13 mouse cellular contexts compared by ENCODE assay signal in genomic region chr10:23780539-23781275, GRCm38 (mm10). TPM values are rescaled to one million over a fixed set of nuclear protein-coding genes. Genes with fewer than 3 reads are reported as not detected.
A peak's percentile ranks its signal among the peaks of the same experiment; 100 is the strongest.
DNase-seq lines count a peak whose midpoint lies in the region; ATAC-seq and TF ChIP-seq lines count a peak whose summit lies in the region.
"Had no signal": no experiment of that assay in that cellular context is flagged by ENCODE, and none has a peak within 500 bp of the region (broad histone marks: within the 10 kb centered on the region; RNA-seq: fewer than 3 reads in every experiment).

No protein-coding gene starts in this region.

- no peak for TF ChIP-seq POLR2A in brain, embryonic 14.5 days (IDR thresholded peaks at IDR 0.05; ENCODE audit: borderline replicate concordance, extremely low read depth, insufficient read depth, insufficient read length, poor library complexity, severe bottlenecking)

- no peaks in the 10 kb centered on the region for H3K9me3 ChIP-seq in forebrain, embryonic 13.5 days (replicated peaks)
- no peaks in the 10 kb centered on the region for H3K9me3 ChIP-seq in forebrain, embryonic 16.5 days (ENCODE audit: control insufficient read depth, low read length)
- H3K9me3 ChIP-seq: hindbrain, embryonic 10.5 days; limb, embryonic 15.5 days had no signal

- DNase-seq in A20 (ENCODE audit: low read depth, low spot score) (peak; percentile 56), liver (peak; percentile 69)
- peak; percentile 23 for DNase-seq in brain, embryonic 14.5 days (ENCODE audit: low read depth)
- no peak for DNase-seq in gastrocnemius, postnatal 10 days
- no peak for DNase-seq in left cerebral cortex, postnatal 14 days (ENCODE audit: low spot score in 2 of 2)
- no peak for DNase-seq in adrenal gland, adult 18-20 months (ENCODE audit: low spot score in 2 of 2)
- DNase-seq: gastrocnemius, postnatal 14 days; kidney, postnatal 4 days; right cerebral cortex, adult 18-20 months had no signal

- H3K36me3 ChIP-seq in forebrain, embryonic 13.5 days (ENCODE audit: poor library complexity, severe bottlenecking), result peaks cover 42% of the 10 kb centered on the region
- H3K36me3 ChIP-seq in forebrain, embryonic 16.5 days (ENCODE audit: control insufficient read depth, insufficient read depth), result peaks cover 23% of the 10 kb centered on the region

- no peak overlapping the region for H3K4me3 ChIP-seq in forebrain, embryonic 13.5 days
- no peak overlapping the region for H3K4me3 ChIP-seq in forebrain, embryonic 16.5 days (replicated peaks; ENCODE audit: low read length)
- H3K4me3 ChIP-seq: hindbrain, embryonic 10.5 days; limb, embryonic 15.5 days had no signal

- intact Hi-C loops in left cerebral cortex, postnatal 14 days (cut with DNase I), result no loop called here

- no peak overlapping the region for H3K9ac ChIP-seq in forebrain, embryonic 13.5 days
- no peak overlapping the region for H3K9ac ChIP-seq in forebrain, embryonic 16.5 days (replicated peaks; ENCODE audit: low read depth, low read length)
- H3K9ac ChIP-seq: limb, embryonic 15.5 days had no signal

- H3K27me3 ChIP-seq in forebrain, embryonic 13.5 days, result no peaks in the 10 kb centered on the region
- no peaks in the 10 kb centered on the region for H3K27me3 ChIP-seq in forebrain, embryonic 16.5 days (replicated peaks; ENCODE audit: control insufficient read depth, insufficient read depth, low read length)
- H3K27me3 ChIP-seq: limb, embryonic 15.5 days had no signal

- 86% methylated on average over 6 of the region's 6 CpGs for WGBS in forebrain, embryonic 13.5 days
- 82% methylated on average over 6 of the region's 6 CpGs for WGBS in forebrain, embryonic 16.5 days

- TF ChIP-seq CTCF in brain, embryonic 14.5 days (IDR thresholded peaks at IDR 0.05; ENCODE audit: borderline replicate concordance, extremely low read depth, insufficient read depth, insufficient read length), result no peak

- no peak overlapping the region for H3K27ac ChIP-seq in forebrain, embryonic 13.5 days
- no peak overlapping the region for H3K27ac ChIP-seq in forebrain, embryonic 16.5 days (ENCODE audit: low read length)
- H3K27ac ChIP-seq: hindbrain, embryonic 10.5 days; limb, embryonic 15.5 days had no signal

- peaks cover 22% of the 10 kb centered on the region for H3K4me1 ChIP-seq in forebrain, embryonic 13.5 days
- peaks cover 15% of the 10 kb centered on the region for H3K4me1 ChIP-seq in forebrain, embryonic 16.5 days (replicated peaks; ENCODE audit: control insufficient read depth, insufficient read depth, low read length)

- peak; percentile 22; the same call in 1 of the 2 replicates for ATAC-seq in forebrain, embryonic 13.5 days
- ATAC-seq in forebrain, embryonic 16.5 days, result no peak

- no peak overlapping the region for H3K4me2 ChIP-seq in forebrain, embryonic 13.5 days
- no peak overlapping the region for H3K4me2 ChIP-seq in forebrain, embryonic 16.5 days (ENCODE audit: low read length)
- H3K4me2 ChIP-seq: limb, embryonic 15.5 days had no signal

RNA-seq across cellular contexts. Expression of gene Rps12, which starts 6.4 kb away (rescaled TPM):
- 142 and 148 TPM in 2 replicates for polyA plus RNA-seq in forebrain, embryonic 13.5 days (2015; fragmentation: Nextera tagmentation; extraction: Ambion mirVana)
- 105 and 109 TPM in 2 replicates for polyA plus RNA-seq in forebrain, embryonic 16.5 days (2015; fragmentation: Nextera tagmentation; extraction: Ambion mirVana)
- polyA plus RNA-seq in brain, embryonic 14.5 days (2012; rRNA removed), result 2,858 and 3,479 TPM in 2 replicates
- total RNA-seq in gastrocnemius, postnatal 10 days (2021), result 100 to 1,000 TPM; 289 to 355 TPM
- total RNA-seq in left cerebral cortex, postnatal 14 days (2021), result 100 to 1,000 TPM; 222 to 226 TPM
- total RNA-seq in adrenal gland, adult 18-20 months (2021), result 100 to 1,000 TPM; 510 to 531 TPM

RNA-seq across cellular contexts. Expression of gene Slc18b1, which starts 16.1 kb away (rescaled TPM):
- polyA plus RNA-seq in forebrain, embryonic 13.5 days (2015; fragmentation: Nextera tagmentation; extraction: Ambion mirVana), result 15.9 and 16.7 TPM in 2 replicates
- 20.8 and 21.2 TPM in 2 replicates for polyA plus RNA-seq in forebrain, embryonic 16.5 days (2015; fragmentation: Nextera tagmentation; extraction: Ambion mirVana)
- 25.7 and 28.3 TPM in 2 replicates for polyA plus RNA-seq in brain, embryonic 14.5 days (2012; rRNA removed)
- 10 to 100 TPM; 13.6 to 14.7 TPM for total RNA-seq in gastrocnemius, postnatal 10 days (2021)
- total RNA-seq in left cerebral cortex, postnatal 14 days (2021), result 10 to 100 TPM; 18.3 to 23.3 TPM
- 10 to 100 TPM; 30.5 to 40.2 TPM for total RNA-seq in adrenal gland, adult 18-20 months (2021)

Comparison
In these comparisons a context has a peak if more than half of its experiments do, and no peak if none do; other contexts are left out.
1. DNase-seq: peak in A20 (single experiment), brain, embryonic 14.5 days (single experiment) and liver (single experiment); none in gastrocnemius, postnatal 10 days (single experiment), left cerebral cortex, postnatal 14 days (0 of 2) and adrenal gland, adult 18-20 months (0 of 2).